Mouse (Mus musculus) adrenal gland, adult 10 weeks (tissue): ENCODE measurements around the gene Fam183b. TPM values are rescaled to one million over a fixed set of nuclear protein-coding genes. Genes with fewer than 3 reads are reported as not detected.

Source experiments
- polyA plus RNA-seq: library from polyadenylated mRNA; stranded (reverse); fragments of 350-450 nt; fragmentation: Illumina TruSeq; extraction: RNeasy Lipid Tissue Mini Kit (QIAGEN cat#74804); gene quantifications from one replicate; pipeline ENCODE4 v1.2.3, GENCODE M21; 2014; ENCODE audit warnings: low read depth, low replicate concordance

Gene Fam183b
- polyA plus RNA-seq = 4.1 TPM

GRCm38 (mm10) chr11:58801558-58802228 is at the start of gene Fam183b:
TSS of gene Fam183b (minus strand) at chr11:58801960.

GRCm38 (mm10) chr11:58846919-58847461 is 45.2 kb upstream of the Fam183b start, which contains the start of gene Gm12258:
TSS of gene Gm12258 (plus strand) at chr11:58847158.

GRCm38 (mm10) chr11:58838951-58839350 is 37.2 kb upstream of the Fam183b start, which contains the start of gene Olfr311:
TSS of gene Olfr311 (plus strand) at chr11:58839251.

GRCm38 (mm10) chr11:58828937-58829336 is 27.2 kb upstream of the Fam183b start, which contains the start of gene Olfr312:
TSS of gene Olfr312 (plus strand) at chr11:58829237.

GRCm38 (mm10) chr11:58814700-58815099 is 12.9 kb upstream of the Fam183b start, which contains the start of gene Olfr313:
TSS of gene Olfr313 (plus strand) at chr11:58815000.

GRCm38 (mm10) chr11:58782480-58783089 is 19.2 kb downstream of the Fam183b start, which contains the start of gene Olfr314:
TSS of gene Olfr314 (plus strand) at chr11:58782952.

GRCm38 (mm10) chr11:58772888-58773287 is 28.9 kb downstream of the Fam183b start, which contains the start of gene Olfr315:
TSS of gene Olfr315 (plus strand) at chr11:58773188.

GRCm38 (mm10) chr11:58752434-58752833 is 49.3 kb downstream of the Fam183b start, which contains the start of gene Olfr316:
TSS of gene Olfr316 (plus strand) at chr11:58752734.

Other genes with a start within 250 kb of the Fam183b start
- gene Olfr328, start 246.3 kb downstream of the Fam183b start, polyA plus RNA-seq = not detected
- not detected for gene Olfr224, start 231.4 kb downstream of the Fam183b start, polyA plus RNA-seq
- gene Olfr325, start 224.2 kb downstream of the Fam183b start, polyA plus RNA-seq = not detected
- not detected for gene Olfr324, start 206.8 kb downstream of the Fam183b start, polyA plus RNA-seq
- not detected for gene 2210407C18Rik, start 185.9 kb downstream of the Fam183b start, polyA plus RNA-seq
- not detected for gene Olfr323, start 171.5 kb downstream of the Fam183b start, polyA plus RNA-seq
- gene Trim58, start 161.5 kb downstream of the Fam183b start, polyA plus RNA-seq = not detected
- gene Olfr322, start 143.2 kb downstream of the Fam183b start, polyA plus RNA-seq = not detected
- not detected for gene Olfr320, start 120.9 kb downstream of the Fam183b start, polyA plus RNA-seq
- not detected for gene Olfr319, start 102.8 kb downstream of the Fam183b start, polyA plus RNA-seq
- not detected for gene Olfr318, start 77.9 kb downstream of the Fam183b start, polyA plus RNA-seq
- not detected for gene Olfr317, start 62.7 kb downstream of the Fam183b start, polyA plus RNA-seq
- gene Olfr316, start 49.2 kb downstream of the Fam183b start, polyA plus RNA-seq = not detected
- gene Olfr315, start 28.8 kb downstream of the Fam183b start, polyA plus RNA-seq = not detected
- gene Olfr314, start 19.0 kb downstream of the Fam183b start, polyA plus RNA-seq = not detected
- not detected for gene Olfr313, start 13.0 kb upstream of the Fam183b start, polyA plus RNA-seq
- gene Olfr312, start 27.3 kb upstream of the Fam183b start, polyA plus RNA-seq = not detected
- not detected for gene Olfr311, start 37.3 kb upstream of the Fam183b start, polyA plus RNA-seq
- gene Gm12258, start 45.2 kb upstream of the Fam183b start, polyA plus RNA-seq = 5.5 TPM
- 6.7 TPM for gene 2810021J22Rik, start 65.3 kb upstream of the Fam183b start, polyA plus RNA-seq
- gene Zfp39, start 102.3 kb upstream of the Fam183b start, polyA plus RNA-seq = 5.9 TPM
- not detected for gene Btnl10, start 115.9 kb upstream of the Fam183b start, polyA plus RNA-seq
- 13.2 TPM for gene Rnf187, start 137.0 kb upstream of the Fam183b start, polyA plus RNA-seq
- gene Hist3h2ba, start 147.0 kb upstream of the Fam183b start, polyA plus RNA-seq = not detected
- gene Hist3h2a, start 152.7 kb upstream of the Fam183b start, polyA plus RNA-seq = 13.1 TPM
- gene Trim17, start 152.7 kb upstream of the Fam183b start, polyA plus RNA-seq = not detected
- 1.3 TPM for gene Trim11, start 176.1 kb upstream of the Fam183b start, polyA plus RNA-seq